Mouse (Mus musculus) adrenal gland, postnatal 36 days (tissue): Measurements from ENCODE around the gene Sypl2. TPM values are rescaled to one million over a fixed set of nuclear protein-coding genes. Genes with fewer than 3 reads are reported as not detected.
"Not testable (repeated sequence)": the region's sequence is repeated elsewhere in the genome, so short reads cannot be mapped to it uniquely, and the experiment has no call there.

Experiments
- DNase-seq, 2 experiments: peaks; one replicate each; pipeline ENCODE4 v3.0.0; 2021; ENCODE audit warnings: mixed read lengths in 1 of 2
- long read RNA-seq, 2 experiments: library from polyadenylated mRNA; stranded (forward); transcript quantifications; one replicate each; pipeline ENCODE4 v2.0.0; 2021; ENCODE audit warnings: borderline sequencing depth in 2 of 2
- total RNA-seq, 2 experiments: library from RNA; stranded (reverse); gene quantifications; 2 replicates each; pipeline ENCODE4 v1.2.3; 2021

Sypl2 gene
- under 1 TPM; 0.13 to 0.46 TPM for total RNA-seq
- long read RNA-seq, experiment 1, full-length matches to known transcripts = 2 of 2 reads
- long read RNA-seq, experiment 1, partial matches to known transcripts = 0 of 2 reads
- long read RNA-seq, experiment 1, other reads (novel, unspliced or antisense) = 0 of 2 reads
- long read RNA-seq, experiment 2 = 0 reads

DNA sequence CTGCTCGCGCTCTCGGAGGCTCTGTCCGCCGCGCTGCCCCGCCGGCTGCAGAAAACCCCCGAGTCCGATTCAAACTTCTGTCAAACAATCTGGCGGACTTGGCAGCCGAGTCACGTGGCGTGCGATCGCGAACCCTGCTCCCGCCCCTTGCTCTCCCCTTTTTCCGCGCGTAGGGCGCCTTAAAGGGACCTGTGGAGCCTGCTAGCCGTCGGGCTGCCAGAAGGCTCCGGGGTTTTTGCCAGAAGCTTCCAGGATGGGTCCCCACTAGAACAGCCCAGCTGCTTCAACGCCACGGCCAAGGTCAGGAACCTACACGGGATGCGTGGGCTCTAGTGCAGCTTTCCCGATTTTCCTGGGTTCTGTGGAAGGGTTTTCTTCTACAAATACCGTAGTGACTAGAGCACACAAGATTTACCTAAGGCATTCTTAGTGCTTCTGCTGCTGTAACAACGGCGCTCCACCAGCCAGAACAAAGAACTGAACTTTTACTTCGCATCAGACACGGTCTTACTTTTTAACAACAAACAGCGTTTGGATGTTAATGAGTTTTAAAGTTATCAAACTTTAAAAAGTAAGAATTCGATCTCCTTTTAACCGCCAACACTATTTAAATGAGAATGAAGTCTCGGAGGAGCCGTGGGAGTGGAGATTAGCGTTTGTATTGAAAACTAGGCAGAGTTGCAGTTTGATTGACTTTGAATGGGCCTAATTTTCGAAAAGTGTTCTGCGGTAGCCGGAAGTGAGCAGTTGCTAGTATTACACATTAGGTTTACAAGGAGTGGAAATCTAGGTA, at the start of gene Sypl2:
Gene Sypl2 (minus strand): TSS at position 91 of the 793 bp plus-strand sequence.
- DNase-seq = peak; percentile 70 to 72

DNA sequence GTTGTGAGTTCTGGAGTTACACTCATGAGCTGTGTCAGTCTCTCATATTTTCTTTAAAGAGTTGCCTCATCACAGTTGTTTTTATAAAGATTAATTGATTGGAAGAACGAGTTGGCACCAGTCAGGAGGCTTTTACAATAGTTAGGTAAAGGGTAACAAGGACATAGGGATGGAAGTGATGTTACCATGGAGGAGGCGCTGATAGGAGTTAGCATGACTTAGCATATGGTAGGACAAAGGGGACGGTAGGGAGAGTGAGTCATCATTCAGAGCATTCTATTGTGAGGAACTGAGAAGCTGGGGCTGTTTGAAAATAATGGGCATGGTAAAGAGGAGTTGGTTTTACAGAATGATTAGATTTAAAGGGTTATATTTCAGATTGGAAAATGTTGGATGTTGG, 32.9 kb upstream of the Sypl2 start:
- no peak for DNase-seq

DNA sequence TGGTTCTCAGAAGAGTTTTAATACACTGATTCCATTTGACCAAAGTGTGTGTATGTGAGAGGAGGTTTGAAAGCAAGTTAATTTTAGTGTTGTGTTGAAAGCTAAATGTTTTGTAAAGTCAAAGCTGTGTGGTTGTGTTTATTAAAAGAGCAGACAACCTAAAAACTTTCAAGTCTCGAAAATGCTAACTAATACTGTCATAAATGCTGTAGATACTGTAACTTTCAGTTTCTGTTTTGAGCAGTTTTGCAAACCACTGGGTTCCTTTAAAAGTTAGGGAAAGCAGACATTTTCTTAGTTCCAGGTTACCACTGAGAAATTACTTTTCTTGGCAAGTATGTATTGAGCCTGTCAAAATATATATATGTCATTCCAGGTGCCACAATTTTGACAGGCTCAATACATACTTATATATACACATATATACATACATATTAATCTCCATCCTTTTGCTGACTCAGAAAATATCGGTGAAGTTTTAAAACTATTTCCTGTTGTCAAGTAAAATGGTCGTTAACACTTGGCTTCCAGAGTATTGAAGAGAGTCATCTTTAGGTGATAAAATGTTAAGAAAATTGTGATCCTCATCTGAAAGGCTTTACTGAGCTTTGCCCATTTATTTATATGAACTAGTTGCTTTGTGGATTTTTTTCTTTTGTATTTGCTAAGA, 31.5 kb upstream of the Sypl2 start:
- no peak for DNase-seq

DNA sequence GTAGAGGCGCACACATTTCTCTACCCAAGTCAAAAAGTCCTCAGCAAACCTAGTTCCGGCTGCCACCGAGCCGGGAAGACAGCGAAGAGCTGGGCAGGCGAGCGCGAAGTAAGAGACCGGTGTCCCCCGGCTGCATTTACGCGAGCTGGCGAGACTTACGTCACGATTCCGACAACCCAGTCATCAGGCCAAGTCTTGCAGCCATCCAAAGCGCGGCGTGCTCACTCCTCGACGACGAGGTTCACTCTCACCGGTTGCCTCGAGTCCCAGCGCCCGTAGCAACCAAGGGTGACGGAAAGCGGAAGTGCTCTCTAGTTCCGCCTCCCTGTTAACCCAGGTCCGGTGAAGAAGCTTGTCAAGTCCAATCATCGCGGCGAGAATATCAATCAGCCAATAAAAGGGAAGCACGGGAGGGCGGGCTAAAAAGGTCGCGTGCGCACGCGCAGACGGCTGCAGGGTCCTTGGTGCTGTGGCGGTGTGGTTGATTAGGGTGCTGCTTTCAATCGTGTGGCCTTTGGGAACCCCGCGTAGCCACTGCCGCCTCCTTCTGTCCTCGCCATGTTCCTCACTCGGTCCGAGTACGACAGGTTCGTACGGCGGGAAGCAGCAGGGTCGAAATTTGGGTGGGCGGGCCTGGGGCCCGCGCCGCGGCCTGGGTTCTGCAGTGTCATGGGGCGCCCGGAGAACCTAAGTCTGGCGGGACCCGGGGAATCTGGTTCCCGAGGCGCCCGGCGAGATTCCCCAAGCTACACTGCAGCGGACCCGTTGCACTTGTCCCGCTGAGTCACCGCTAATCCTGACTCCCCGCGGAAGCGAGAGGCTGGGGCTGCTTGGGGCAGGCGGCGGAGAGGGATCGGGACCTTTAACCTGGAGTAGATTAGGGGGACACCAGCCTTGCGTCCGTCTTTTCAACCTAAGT, 30.5 kb upstream of the Sypl2 start, which contains the start of gene Psma5:
Gene Psma5 (plus strand): TSS at position 208 of the 919 bp plus-strand sequence.
- DNase-seq = peak; percentile 94 to 95

DNA sequence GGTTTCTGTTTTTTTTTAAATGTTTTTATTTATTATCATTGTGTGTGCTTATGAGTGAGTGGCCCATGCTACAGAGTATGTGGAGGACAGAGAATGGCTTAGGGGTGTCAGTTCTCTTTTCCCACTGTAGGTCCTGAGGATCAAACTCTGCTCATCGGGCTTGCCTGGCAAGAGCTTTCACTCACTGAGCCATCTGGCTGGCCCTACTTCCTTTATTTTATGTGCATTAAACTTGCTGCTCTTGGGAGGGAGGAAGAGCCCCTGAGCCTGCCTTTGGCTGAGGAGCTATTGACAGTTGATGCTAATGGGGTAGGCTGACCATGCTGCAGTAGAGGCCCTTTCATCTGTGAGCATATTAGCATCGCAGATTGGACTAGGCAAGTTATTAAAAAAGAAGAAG, 20.4 kb upstream of the Sypl2 start:
- DNase-seq = no peak

DNA sequence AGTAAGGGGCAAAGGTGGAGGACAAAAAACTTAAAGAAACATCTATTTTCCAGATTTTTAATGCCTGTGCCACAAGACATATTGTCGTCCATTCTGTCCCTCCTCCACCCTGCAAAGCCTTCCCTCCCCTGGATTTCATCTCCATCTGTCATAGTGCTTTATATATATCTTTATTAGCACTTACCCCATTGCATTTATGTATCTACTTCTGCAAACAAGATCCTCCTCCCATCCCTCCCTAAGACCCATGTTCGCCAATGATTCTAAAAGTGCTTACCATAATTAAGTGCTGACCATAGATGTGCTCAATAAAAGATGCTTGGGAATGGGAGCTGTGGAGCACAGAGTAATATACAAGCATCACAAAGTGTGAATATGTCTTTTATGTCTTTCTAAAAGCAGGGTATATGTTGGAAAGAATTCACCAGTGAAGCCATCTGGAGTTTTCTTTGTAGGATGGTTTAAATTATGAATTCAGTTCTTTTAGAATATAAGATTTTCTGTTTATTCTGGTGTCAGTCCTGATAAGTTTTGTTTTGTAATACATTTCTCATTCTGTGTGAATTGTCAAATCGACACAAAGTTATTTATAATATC, 14.9 kb upstream of the Sypl2 start:
- no peak for DNase-seq

DNA sequence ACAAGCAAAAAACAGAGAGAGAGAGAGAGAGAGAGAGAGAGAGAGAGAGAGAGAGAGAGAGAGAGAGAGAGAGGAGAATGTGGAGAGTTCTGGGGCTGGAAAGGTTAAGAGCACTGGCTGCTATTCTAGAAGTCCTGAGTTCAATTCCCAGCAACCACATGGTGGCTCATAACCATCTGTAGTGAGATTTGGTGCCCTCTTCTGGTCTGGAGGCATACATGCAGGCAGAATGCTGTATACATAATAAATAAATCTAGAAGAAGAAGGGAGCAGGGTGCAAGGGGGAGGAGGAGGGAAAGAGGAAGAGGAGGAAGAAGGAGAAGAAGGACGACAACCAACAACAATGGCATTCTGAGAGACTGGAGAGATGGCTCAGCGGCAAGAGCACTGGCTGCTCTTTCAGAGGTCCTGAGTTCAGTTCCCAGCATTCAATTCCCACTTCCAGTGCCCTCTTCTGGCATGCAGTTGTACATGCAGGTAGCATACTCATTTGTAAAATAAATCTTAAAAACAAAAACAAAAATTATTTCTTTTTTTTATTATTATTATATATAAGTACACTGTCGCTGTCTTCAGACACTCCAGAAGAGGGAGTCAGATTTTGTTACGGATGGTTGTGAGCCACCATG, 11.1 kb upstream of the Sypl2 start:
- not testable (repeated sequence) for DNase-seq

DNA sequence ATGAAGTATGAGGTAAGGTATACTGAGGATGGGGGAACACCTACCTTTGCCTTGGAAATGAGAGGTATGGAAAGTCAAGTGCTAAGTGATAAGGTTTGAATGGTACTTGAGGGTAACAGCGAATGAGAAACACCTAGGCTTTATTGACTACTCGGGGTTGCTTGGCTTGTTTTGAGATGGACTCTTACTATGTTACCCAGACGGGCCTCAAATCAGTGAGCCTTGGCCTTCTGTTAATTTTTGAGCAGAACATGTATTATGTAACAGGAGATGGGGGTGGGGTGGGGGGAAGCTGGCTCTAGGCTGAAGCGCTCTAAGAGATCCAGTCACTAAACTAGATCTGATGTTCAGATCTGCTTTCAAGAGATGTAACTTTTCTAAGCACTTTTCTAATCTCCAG, 5.2 kb upstream of the Sypl2 start:
- DNase-seq = no peak

DNA sequence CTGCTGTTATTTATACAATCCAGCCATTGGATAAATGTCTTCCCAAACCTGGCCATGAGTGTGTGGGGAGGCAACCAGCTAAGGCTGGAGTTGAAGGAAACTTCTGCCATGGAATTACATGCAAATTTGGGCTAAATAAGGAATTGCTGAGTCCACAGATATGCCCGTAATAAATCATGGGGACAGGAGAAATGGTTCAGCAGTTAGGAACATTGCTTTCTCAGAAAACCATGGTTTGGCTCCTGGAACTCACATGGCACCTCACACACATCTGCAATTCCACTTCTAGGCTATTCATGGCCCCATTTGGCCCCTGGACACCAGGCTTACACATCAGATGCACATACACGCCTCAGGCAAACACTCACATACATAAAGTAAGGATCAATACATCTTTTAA, 1.1 kb upstream of the Sypl2 start:
- no peak for DNase-seq

DNA sequence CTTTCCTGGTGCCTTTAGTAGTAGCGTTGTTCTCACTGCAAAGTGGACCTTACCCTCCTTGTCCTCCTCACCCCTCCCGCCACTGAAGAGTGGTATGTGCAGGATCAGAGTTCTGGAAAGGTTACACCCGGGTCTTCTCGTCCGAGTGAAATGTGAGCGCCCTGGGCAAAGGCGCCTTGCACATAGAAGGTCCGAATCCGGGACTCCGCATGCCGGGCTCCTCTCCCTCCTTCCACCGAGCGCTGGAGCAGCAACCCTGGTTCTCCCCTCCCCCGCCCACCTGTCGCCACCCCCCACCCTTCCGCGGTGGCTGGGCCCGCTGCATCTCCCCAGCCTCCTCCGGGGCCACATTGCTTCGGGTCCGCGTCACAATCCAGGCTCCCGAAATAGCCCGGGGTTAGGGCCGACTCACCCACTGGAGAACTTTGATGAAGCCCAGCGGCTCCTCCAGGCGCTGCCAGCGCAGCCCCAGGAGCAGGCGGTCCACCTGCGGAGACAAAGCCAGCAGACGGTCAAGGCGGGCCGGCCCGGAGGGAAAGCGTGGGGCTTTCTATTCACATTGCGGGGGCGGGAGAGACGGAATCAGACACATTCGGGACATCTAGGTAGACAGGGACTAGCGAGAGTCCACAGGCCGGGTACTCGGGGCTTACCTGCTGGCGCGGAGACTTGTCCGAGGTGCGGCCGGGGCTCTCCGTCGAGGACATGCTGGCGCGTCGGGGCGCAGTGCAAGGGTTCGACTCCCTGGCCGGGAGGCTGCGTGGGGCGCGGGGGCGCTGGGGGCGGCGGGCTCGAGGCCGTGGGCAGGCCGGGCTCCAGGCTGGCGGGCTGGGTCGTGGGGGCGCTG, 514 bp downstream of the Sypl2 start:
- DNase-seq = peak; percentile 21 to 32

DNA sequence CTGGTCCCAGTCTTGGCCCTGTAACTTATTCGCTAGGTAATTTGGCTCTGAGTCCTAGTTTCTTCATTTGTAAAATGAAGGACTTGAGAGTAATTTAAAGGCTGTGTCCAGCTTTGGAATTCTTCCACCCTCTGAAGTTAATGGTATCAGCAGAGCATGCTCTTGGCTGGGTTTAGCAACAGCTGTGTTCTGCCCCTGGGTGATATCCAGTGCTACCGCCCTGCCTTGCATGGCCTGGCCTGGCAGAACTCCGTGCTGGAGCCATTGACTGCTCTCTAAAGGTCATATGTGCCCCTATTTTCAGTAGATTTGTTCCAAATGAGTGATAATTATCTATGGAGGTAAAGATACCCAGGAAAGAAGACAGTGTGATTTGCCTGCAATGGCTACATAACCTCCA, 5.8 kb downstream of the Sypl2 start:
- no peak for DNase-seq

DNA sequence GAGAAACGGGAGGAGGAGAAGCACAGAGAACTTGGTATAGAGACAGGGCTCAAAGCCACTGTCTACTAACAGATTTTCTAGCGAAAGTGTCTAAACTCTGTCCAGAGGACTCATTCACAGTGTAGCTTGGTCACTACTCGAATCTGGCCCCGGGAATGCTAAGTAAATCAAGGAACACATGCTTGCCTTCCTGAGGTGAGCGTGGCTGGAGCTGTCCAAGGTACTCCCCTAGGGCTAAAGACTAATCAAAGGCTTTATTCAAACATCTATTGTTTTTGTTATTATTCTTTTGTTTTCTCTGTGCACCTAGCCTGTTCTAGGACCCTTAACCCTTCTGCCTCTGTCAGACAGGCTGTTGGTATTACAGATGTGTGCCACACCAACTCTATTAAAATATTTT, 11.7 kb downstream of the Sypl2 start:
- DNase-seq = peak; percentile 49 to 67

DNA sequence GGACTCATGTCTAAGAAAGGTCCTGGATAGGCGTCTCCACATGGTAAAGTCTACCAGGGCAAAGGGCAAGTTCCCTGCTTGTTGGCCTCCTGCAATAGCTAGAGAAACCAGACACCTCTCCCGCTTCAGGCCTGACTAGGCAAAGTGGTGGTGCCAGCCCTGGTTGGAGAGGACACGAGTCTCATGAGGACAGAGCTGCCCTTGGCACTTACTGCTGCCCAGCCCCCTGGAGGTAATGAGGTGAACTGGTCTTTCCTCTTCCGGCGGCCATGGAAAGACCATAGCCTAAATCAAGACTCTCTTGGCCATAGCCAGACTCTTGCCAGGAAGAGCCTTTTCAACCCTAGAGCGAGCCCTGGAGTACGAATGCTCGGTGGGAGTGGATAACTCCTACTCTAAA, 14.0 kb downstream of the Sypl2 start:
- DNase-seq = no peak

DNA sequence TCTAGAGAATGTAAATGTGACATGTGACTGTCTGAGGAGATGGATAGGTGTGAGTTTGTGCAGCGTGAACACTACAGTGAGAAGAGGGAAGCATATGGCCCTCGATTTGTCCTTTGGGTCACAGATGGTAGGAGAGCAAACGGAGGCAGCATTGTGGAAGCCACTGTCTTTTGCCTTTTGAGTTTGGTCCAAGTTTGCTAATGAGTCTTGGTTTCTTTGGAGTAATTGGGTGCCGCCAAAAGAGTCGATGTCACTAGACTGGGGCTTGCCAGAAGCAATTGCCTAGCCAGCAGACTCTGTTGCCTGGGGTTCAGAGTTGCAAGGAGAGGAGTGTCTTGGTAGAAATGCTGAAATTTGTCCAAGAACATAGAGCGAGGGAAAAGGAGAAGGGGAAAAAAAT, 14.6 kb downstream of the Sypl2 start:
- no peak for DNase-seq

DNA sequence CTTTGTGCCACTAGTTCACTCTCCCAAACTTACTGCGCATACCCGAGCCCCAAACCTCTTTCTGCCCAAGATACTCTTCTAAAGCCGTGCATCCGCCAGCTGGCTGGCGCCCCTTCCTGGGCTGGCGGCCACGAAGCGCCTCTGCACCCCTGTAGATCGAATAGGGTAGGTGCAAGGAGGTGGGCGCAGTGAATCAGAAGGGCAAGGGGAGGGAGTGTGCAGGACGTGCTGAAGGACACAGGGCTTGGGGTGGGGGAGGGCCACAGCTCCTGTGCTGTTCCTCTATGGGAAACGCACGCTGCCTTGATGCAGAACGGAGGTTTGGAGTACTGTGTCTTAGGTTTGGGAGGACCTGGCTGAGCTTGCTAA, 15.7 kb downstream of the Sypl2 start, which contains the start of gene Atxn7l2:
Gene Atxn7l2 (minus strand): TSS at position 164 of the 369 bp plus-strand sequence.
- peak; percentile 65 to 74 for DNase-seq

DNA sequence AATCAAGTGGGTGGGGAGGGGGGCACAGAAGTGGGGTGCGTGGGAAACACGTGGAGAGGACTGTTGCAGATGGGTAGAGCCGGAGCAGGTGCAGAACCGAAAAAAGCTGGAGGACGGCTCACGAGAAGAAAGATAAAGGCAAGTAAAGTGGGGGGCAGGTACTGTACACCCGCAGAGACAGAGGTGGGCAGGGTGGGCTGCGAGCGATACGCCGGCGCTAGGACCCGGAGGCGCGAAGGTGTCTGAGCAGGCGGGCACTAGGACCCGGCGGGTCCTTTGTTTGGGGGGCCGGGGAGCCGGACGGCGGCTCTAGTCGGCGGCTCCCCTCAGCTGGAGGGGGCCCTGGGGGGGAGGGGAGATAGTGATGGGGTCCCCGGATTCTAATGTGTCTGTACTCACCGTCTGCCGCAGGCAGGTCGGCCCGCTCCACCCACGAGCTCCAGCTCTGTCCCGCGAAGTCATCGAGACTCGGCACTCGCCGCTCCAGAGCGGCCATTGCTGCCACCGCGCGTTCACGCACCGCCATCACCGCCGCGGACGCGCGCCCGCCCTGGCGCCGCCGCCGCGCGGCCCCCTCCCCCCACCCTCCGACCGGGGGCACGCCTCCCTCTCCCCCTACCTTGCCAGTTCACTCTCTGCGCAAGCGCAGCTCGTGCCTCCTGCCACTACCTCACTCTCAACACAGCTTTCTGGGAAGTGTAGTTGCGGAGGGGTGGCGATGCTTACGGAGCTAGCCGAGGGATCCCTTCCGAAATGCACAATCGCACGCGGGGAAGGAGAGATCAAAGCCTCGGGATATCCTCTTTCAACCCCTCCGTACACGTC, 16.3 kb downstream of the Sypl2 start:
- DNase-seq = peak; percentile 94 to 96

DNA sequence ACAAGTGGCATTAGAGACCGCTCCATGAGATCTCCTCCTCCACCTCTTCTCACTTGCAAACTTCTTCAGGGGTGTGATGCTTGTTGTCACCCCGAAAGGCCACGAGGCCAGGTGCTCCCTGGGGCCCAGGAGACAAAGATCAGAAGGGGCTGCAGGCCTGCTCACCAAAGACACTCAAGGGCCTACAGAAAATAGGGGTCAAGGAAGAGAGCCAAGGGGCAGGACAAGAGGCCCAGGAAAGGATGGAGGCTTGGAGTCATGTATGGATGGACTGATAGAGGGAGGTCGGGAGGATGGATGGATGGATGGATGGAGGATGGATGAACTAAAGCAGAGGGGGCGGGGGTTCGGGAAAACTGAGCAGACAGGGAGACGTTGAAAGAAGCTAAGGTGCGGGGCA, 16.9 kb downstream of the Sypl2 start:
- no peak for DNase-seq

DNA sequence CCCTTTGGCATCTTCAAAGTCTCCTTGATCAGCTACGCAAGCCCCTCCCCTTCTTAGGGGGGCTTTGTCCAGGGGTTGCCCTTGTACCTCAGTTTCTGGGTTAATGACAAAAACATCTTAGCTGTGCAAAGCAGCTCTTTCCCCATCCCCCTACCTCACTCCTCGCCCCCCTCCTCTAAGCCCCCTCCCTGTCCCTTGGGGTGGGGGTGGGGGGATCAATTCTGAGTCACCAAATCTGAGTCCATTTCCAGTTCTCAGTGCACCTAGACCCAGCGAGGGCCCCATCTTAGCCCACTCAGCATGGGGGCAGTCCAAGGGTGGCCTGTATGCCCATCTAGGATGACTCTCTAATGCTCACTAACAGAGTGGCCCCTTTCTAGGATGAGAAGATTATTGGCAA, 17.4 kb downstream of the Sypl2 start:
- DNase-seq = no peak

DNA sequence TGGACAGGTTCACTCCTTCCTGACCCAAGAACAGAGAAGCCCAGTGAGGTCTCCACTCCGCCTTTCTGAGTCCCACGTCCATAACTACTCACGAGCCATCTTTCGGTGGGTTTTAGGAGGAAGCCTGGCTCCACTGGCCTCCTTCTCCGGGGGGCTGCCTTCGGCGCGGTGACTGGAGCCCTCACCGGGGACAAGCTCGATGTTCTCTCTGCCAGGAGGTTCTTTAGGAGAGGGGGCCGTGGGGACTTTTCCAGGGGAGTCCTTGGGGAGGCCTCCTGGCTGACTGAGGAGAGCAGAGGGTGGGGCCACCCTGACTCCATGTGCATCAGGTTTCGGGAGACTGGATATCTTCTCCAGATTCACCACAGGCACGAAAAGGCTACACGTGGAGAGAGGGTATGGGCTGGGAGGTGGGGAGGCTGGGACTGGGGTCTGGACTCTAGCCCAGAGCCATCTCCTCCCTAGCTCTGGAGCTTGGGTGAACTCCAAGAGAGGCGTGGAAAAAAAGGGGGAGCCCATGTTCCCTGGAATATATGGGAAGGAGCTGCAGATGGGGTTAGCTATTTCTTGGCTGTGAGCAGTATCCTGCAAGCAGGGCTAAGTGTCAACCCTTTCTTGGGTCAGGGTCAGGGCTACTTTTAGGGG, 19.6 kb downstream of the Sypl2 start:
- DNase-seq = no peak
